Mouse (Mus musculus) neural tube, embryonic 14.5 days (tissue): Measurements from ENCODE around the gene Ubqln4. TPM values are rescaled to one million over a fixed set of nuclear protein-coding genes. Genes with fewer than 3 reads are reported as not detected.
A peak's percentile ranks its signal among the peaks of the same experiment; 100 is the strongest.

ENCODE experiments used
- ATAC-seq: fragments of 200-750 bp; cut with Nextera tagmentation; 2 replicates; pipeline ENCODE4 v1.8.0; 2017; ENCODE audit warnings: low read depth, mild to moderate bottlenecking, moderate TSS enrichment, moderate library complexity
- H3K27ac ChIP-seq: fragments of 300-500 bp; sonication (generic); 2 replicates; pipeline ENCODE4 v1.5.1; 2014; ENCODE audit warnings: low read depth, mild to moderate bottlenecking, control low read depth, low read length, moderate library complexity, mixed read lengths
- H3K27me3 ChIP-seq: fragments of 300-500 bp; sonication (generic); 2 replicates; pipeline ENCODE4 v1.6.1; 2014; ENCODE audit warnings: low read length; ENCODE audit not compliant: control insufficient read depth, insufficient read depth
- H3K36me3 ChIP-seq: fragments of 300-500 bp; sonication (generic); 2 replicates; pipeline ENCODE4 v1.6.1; 2014; ENCODE audit warnings: low read length, mixed read lengths; ENCODE audit not compliant: control insufficient read depth, insufficient read depth
- H3K4me1 ChIP-seq: fragments of 300-500 bp; sonication (generic); 2 replicates; pipeline ENCODE4 v1.6.1; 2014; ENCODE audit warnings: low read length; ENCODE audit not compliant: control insufficient read depth, insufficient read depth
- H3K4me2 ChIP-seq: fragments of 300-500 bp; sonication (generic); 2 replicates; pipeline ENCODE4 v1.6.1; 2014; ENCODE audit warnings: mild to moderate bottlenecking, low read depth, low read length, control low read depth
- H3K4me3 ChIP-seq: fragments of 300-500 bp; sonication (generic); 2 replicates; pipeline ENCODE4 v1.5.1; 2014; ENCODE audit warnings: low read depth, low read length, control low read depth, mixed read lengths
- H3K9ac ChIP-seq: fragments of 300-500 bp; sonication (generic); replicated peaks from 2 replicates; pipeline ENCODE4 v1.6.1; 2014; ENCODE audit warnings: low read depth, mild to moderate bottlenecking, control low read depth, low read length, mixed read lengths
- H3K9me3 ChIP-seq: fragments of 300-500 bp; sonication (generic); 2 replicates; pipeline ENCODE4 v1.6.1; 2016; ENCODE audit warnings: low read length; ENCODE audit not compliant: control insufficient read depth
- WGBS: fragments of 180-500 bp; shearing (Covaris S2); extraction: QIAGEN DNeasy Blood & Tissue Kit; methylation state at CpG from one replicate; pipeline ENCODE4 v1.1.7; 2014; 5-methylcytosine and 5-hydroxymethylcytosine counted together
- polyA plus RNA-seq: library from polyadenylated mRNA; unstranded; fragments of >200 nt; fragmentation: Nextera tagmentation; extraction: Ambion mirVana; gene quantifications from 2 replicates; pipeline ENCODE4 v1.2.1, GENCODE M21; 2014

Gene Ubqln4
- 43.5 and 44.1 TPM in 2 replicates for polyA plus RNA-seq

DNA sequence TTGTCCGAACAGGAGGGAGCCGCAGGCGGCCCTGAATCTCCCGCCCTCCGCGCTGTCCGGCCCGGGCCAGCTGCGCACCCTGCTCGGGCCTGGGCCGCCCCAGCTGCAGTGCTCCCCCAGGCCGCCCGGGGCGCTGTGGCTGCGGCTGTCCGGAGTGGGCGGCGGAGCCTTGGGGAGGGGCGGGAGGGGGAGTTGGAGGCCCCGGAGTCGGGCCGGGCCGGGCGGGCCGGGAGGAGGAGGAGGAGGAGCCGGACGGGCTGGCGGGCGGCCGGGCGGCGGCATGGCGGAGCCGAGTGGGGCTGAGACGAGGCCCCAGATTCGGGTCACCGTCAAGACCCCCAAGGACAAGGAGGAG, at the start of gene Ubqln4:
Ubqln4 (plus strand) TSS at position 234 of the 355 bp plus-strand sequence.
- peak; percentile 88 for ATAC-seq
- WGBS: 1% methylated on average over 27 of the region's 37 CpGs
- peaks cover 16% of the 10 kb centered on the region for H3K36me3 ChIP-seq
- H3K9ac ChIP-seq: peak within 1 kb of the TSS; percentile 89
- peak within 1 kb of the TSS; percentile 86 for H3K4me2 ChIP-seq
- no peaks in the 10 kb centered on the region for H3K9me3 ChIP-seq
- H3K4me1 ChIP-seq: peaks cover 25% of the 10 kb centered on the region
- H3K4me3 ChIP-seq: peak within 1 kb of the TSS; percentile 52
- peak within 1 kb of the TSS; percentile 92 for H3K27ac ChIP-seq
- no peaks in the 10 kb centered on the region for H3K27me3 ChIP-seq

DNA sequence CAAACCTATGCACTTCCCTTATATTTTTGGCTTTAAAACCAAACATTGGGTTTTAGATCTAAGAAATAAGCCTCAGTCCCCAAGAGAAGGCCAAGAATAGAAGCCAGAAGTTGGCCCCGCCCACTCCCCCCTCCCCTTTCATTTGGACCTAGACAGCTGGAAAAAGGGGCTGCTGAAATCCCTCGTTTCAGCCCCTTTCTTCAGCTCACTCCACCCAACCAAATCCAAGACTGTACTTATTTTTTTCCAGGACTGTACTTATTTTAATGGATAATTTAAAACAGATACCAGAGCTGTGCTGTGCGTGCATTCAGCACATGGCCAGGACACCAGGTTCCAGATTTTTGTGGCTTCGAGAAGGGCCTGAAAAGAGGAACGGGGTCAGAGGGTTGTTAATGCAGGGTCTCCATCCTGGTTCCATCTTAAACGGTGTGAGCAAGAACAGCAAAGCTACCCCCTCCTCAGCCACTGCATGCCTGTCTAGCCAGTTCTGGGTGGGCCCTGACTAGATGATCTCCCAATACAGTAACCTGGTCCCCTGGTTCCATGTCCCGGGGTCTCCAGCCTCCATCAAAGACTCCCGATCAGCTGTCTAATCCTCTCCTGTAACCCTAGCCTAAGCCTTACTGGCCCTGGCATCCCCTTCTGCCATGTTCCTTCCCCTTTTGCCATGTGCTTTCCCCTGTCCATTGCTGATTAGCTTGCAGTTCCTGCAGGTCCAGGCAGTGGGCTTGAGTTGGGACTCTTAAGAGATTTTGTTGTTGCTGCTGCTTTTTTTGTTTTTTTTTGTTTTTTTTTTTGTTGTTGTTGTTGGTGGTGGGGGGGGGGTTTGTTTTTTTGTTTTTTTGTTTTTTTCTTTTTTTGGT, 49.4 kb upstream of the Ubqln4 start:
- no peak overlapping the region for H3K4me3 ChIP-seq
- 50% methylated on average over 8 of the region's 8 CpGs for WGBS
- H3K9me3 ChIP-seq: no peaks in the 10 kb centered on the region
- ATAC-seq: no peak
- 0 out of 2 replicates have a peak, but pooled peaks cover 2% of the 10 kb centered on the region for H3K27me3 ChIP-seq
- no peak overlapping the region for H3K27ac ChIP-seq
- H3K9ac ChIP-seq: no peak overlapping the region
- H3K4me1 ChIP-seq: peaks cover 6% of the 10 kb centered on the region; the same call in 1 of the 2 replicates
- H3K4me2 ChIP-seq: no peak overlapping the region
- H3K36me3 ChIP-seq: no peaks in the 10 kb centered on the region

DNA sequence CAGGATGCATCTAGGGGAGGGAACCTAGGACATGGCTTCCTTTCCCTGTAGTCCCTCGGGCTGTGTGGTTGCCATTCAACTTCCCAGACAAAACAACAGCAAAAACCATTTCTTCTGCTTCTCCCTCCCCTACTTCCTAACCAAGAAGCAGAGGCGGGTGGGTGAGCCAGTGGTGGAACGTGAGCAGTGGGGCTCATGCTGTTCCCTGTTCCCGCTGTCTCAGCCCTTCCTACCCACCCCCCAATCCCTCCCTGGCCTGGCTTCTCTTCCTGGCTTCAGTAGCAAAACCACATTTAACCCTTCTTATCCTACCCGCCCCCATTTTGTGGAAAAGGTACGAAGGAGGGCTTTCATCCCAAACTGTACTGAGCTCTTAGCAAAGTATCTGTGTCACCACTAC, 48.5 kb upstream of the Ubqln4 start:
- ATAC-seq: no peak
- Histone ChIP-seq H3K4me2 (no peak overlapping the region), H3K27me3 (0 out of 2 replicates have a peak, but pooled peaks cover 2% of the 10 kb centered on the region), H3K9ac (no peak overlapping the region), H3K9me3 (no peaks in the 10 kb centered on the region), H3K27ac (no peak overlapping the region), H3K4me3 (no peak overlapping the region), H3K4me1 (peaks cover 16% of the 10 kb centered on the region), H3K36me3 (no peaks in the 10 kb centered on the region)
- 77% methylated on average over 6 of the region's 6 CpGs for WGBS

DNA sequence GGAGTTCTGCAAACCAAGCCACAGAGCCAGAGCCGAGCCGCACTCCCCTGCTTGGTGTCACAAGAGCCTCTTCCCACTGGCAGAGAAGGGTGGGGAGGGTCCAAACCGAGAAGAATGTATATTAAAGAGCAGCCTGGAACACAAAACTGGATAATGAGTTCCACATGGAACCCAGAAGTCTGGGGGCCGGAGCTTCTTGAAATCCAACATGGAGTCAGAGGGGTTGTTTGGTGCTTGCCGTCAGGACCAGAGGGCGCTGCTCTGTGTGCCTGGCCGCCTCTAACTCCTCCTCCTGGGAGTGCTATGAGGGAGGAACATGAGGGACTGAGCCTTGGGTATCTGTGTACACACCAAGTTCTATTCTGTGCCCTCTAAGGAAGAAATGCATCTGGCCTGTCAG, 47.8 kb upstream of the Ubqln4 start:
- no peak for ATAC-seq
- no peak overlapping the region for H3K27ac ChIP-seq
- H3K4me3 ChIP-seq: no peak overlapping the region
- H3K27me3 ChIP-seq: 0 out of 2 replicates have a peak, but pooled peaks cover 2% of the 10 kb centered on the region
- peaks cover 22% of the 10 kb centered on the region for H3K4me1 ChIP-seq
- no peaks in the 10 kb centered on the region for H3K36me3 ChIP-seq
- no peaks in the 10 kb centered on the region for H3K9me3 ChIP-seq
- no peak overlapping the region for H3K4me2 ChIP-seq
- 50% methylated on average over 7 of the region's 7 CpGs for WGBS
- H3K9ac ChIP-seq: no peak overlapping the region

DNA sequence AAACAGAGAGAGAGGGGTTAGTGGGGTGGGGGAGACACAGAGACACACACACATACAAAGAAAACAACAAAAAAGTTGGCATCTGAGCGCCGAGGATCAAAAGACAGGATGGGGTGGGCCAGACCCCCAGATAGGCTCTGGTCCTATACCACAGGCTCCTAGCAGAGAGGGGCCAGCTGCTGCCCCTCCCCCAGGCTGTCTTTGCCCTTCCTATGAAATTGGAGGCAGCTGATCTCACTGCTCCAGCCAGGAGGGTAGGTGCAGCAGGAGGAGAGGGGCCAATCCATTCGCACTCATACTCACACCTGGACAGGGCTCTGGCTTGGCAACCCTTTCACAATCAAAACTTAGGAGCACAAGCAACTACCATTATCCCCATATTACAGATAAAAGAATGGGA, 44.3 kb upstream of the Ubqln4 start:
- Histone ChIP-seq H3K9ac (peak overlapping the region; percentile 46; the same call in 1 of the 2 replicates), H3K27me3 (no peaks in the 10 kb centered on the region), H3K4me3 (peak overlapping the region; percentile 30), H3K27ac (peak overlapping the region; percentile 91), H3K4me2 (peak overlapping the region; percentile 61), H3K36me3 (no peaks in the 10 kb centered on the region), H3K4me1 (peaks cover 25% of the 10 kb centered on the region), H3K9me3 (no peaks in the 10 kb centered on the region)
- 0 out of 2 replicates have a peak, but pooled peaks have one; percentile 3 for ATAC-seq
- 64% methylated on average over 3 of the region's 3 CpGs for WGBS

DNA sequence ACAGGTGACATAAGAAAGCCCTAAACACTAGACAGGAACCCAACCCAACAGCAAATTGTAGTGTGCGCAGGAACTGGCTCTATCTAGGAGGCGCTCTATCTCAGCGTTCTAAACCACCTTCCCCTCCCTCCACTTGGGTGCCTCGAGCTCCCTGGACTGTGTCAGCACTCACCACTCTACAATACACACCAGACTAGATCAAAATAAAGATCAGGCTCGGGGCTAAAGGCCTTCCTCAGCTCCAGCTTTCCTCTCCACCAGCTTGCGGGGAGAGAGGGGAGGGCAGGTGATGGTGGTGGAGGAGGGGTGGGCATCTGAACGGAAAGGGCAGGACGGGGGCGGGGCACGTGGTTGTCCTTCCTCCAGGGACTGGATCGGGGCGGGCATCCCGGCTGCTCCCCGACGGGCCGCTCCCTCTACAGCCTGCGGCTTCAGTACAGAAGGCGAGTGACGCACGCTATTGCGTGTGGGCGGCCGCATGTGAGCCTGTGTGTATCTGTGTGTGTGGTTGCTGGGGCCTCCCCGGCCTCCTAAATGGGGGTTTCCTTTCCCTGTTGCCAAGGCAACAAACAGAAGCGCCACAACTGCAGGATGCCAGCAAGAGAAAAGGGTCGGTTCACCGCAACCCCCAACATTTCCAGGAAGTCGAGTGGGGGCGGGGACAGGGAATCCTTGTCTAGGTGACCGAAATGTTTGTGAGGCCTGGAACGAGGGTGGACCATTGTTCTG, 43.7 kb upstream of the Ubqln4 start, which contains the start of gene Lmna:
Lmna (minus strand) TSS at position 265 of the 729 bp plus-strand sequence.
- Histone ChIP-seq H3K36me3 (no peaks in the 10 kb centered on the region), H3K27ac (peak within 1 kb of the TSS; percentile 91), H3K4me2 (peak within 1 kb of the TSS; percentile 61), H3K27me3 (no peaks in the 10 kb centered on the region), H3K9ac (peak within 1 kb of the TSS; percentile 46), H3K4me1 (peaks cover 25% of the 10 kb centered on the region), H3K9me3 (no peaks in the 10 kb centered on the region), H3K4me3 (peak within 1 kb of the TSS; percentile 30)
- WGBS: 1% methylated on average over 31 of the region's 31 CpGs
- peak; percentile 97 for ATAC-seq

DNA sequence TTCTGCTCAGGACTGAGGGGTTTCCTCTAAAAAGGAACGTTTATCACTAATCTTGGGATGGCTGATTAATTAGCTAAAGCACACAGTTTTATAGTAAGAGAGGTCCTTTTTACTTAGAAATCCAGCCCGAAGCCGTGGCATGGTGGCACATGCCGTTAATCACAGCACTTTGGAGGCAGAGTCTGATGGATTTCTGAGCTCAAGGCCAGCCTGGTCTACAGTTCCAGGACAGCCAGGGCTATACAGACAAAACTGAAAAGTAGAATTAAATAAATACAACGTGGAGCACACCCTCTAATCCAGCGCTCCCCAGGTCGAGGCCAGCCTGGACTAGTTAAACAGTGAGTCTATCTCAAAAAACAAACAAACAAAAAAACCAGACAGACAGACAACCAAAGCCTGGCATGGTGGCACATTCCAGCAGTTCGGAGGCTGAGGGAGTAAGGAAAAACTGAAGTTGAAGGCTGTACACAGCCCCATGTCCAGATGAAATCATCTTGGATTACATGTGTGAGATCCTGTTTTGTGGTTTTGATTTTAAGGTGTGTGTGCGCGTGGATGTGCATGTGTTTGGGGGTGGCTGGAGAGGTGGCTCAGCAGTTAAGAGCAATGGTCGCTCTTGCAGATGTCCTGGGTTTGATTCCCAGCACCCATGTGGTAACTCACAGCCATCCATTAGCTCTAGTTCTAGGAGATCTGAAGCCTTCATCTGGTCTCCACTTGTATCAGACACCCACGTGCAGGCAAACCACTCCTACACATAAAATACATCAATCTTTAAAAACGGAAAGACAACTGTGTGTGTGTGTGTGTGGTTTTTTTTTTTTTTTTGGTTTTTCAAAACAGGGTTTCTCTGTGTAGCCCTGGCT, 42.9 kb upstream of the Ubqln4 start:
- H3K4me3 ChIP-seq: peak overlapping the region; percentile 30
- H3K36me3 ChIP-seq: no peaks in the 10 kb centered on the region
- 0 out of 2 replicates have a peak overlapping the region, but pooled peaks have one; percentile 16 for H3K9ac ChIP-seq
- H3K27ac ChIP-seq: peak overlapping the region; percentile 91
- no peaks in the 10 kb centered on the region for H3K27me3 ChIP-seq
- 50% methylated on average over 13 of the region's 13 CpGs for WGBS
- peaks cover 25% of the 10 kb centered on the region for H3K4me1 ChIP-seq
- no peaks in the 10 kb centered on the region for H3K9me3 ChIP-seq
- ATAC-seq: peak; percentile 3; the same call in 1 of the 2 replicates
- H3K4me2 ChIP-seq: peak overlapping the region; percentile 61

DNA sequence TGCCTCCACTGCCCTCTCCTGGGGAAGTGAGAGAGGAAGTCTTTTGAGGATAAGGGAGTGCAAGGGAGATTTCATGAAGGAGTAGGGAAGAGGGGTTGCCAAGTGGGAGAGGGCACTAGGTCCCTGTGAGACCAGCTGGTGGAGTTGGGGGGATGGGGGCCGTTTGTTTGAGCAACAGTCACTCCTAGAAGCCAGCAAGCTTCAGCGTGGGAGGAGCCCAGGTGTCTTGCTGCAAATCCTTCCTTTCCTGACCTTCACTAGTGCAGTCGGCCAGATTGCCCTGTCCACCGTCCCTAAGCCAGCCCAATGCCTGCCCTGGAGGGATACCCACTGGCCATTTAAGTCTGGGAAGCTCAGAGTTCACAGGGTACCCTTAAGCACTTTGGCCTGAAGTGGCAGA, 42.0 kb upstream of the Ubqln4 start:
- Histone ChIP-seq H3K4me1 (peaks cover 25% of the 10 kb centered on the region), H3K36me3 (no peaks in the 10 kb centered on the region), H3K4me3 (no peak overlapping the region), H3K27ac (no peak overlapping the region), H3K27me3 (no peaks in the 10 kb centered on the region), H3K4me2 (no peak overlapping the region), H3K9me3 (no peaks in the 10 kb centered on the region), H3K9ac (no peak overlapping the region)
- ATAC-seq: no peak
- WGBS: 72% methylated on average over 4 of the region's 4 CpGs
